Mouse (Mus musculus): ENCODE results near the gene Bdkrb2. TPM values are rescaled to one million over a fixed set of nuclear protein-coding genes. Genes with fewer than 3 reads are reported as not detected.

The Bdkrb2 gene
- total RNA-seq, 2 experiments from 2014 or later, result 0.39 to 0.82 TPM

DNA sequence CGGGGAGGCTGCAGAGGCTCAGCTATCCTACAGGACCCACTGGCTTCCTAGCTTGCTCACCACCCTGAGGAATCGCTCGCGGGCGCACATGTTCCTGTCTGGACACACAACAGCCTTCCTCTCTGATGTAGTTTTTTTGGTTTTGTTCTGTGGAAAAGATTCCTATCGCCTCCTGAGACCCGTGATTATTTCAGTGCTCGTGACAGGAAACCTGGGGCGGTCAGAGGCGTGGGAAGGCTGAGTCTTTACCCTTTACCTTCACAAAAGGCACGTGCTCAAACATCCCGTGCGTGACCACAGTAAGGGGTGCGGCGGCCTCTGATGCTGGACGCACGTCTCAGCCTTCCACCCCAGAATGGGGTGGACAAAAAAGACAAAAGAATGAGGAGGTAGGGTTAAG lies 17.5 kb downstream of the Bdkrb2 start:
- TF ChIP-seq CTCF (IDR thresholded peaks at IDR 0.05), result no peak
- H3K4me3 ChIP-seq, result no peak overlapping the region
- no peak for DNase-seq
- H3K27ac ChIP-seq, result peak overlapping the region; percentile 62; the same call in 1 of the 2 replicates
- intact Hi-C loops (cut with DNase I), result no loop called here

DNA sequence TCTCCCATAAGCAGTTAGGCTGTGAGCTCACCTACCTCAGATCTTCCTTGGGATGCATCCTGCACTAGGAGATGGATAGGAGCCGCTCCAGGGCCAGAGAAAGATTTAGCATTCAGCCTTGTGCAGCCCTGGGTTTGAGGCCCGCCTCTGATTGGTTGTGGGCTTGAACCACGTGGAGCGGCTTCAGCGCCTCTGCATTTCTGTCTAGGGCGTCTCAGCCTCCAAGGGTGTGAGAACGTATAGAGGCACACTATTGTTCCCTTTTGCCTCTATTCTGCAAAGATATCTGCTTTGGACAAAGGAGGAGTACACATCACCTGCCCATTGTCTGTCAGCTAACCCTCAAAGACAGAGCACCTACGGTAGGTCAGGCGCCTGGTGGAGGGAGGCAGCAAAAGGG lies 19.5 kb downstream of the Bdkrb2 start:
- no peak overlapping the region for H3K27ac ChIP-seq

DNA sequence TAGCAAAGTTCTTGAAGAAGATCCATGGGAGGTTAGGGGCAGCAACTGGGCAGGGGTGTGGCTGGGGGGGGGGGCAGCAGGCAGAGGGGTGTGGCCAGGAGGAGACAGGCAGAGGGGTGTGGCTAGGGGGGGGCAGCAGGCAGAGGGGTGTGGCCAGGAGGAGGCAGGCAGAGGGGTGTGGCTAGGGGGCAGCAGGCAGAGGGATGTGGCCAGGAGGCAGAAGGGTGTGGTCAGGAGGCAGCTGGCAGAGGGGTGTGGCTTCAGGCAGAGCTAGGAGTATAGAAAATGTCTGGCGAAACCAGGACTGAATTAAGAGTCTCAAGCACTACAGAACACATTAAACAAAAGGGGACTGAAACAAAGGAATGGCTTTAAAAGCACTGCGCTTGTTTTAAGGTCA lies 20.5 kb downstream of the Bdkrb2 start:
- intact Hi-C loops (cut with DNase I), result no loop called here
- Histone ChIP-seq H3K4me3 (no peak overlapping the region), H3K27ac (no peak overlapping the region)
- DNase-seq, result peak; percentile 19
- TF ChIP-seq CTCF (IDR thresholded peaks at IDR 0.05), result no peak

More for the DNA sequence above, 19.5 kb downstream of the Bdkrb2 start:
- TF ChIP-seq CTCF (IDR thresholded peaks at IDR 0.05), result no peak
- peak; percentile 5 for DNase-seq
- H3K4me3 ChIP-seq, result no peak overlapping the region
- intact Hi-C loops (cut with DNase I), result no loop called here

DNA sequence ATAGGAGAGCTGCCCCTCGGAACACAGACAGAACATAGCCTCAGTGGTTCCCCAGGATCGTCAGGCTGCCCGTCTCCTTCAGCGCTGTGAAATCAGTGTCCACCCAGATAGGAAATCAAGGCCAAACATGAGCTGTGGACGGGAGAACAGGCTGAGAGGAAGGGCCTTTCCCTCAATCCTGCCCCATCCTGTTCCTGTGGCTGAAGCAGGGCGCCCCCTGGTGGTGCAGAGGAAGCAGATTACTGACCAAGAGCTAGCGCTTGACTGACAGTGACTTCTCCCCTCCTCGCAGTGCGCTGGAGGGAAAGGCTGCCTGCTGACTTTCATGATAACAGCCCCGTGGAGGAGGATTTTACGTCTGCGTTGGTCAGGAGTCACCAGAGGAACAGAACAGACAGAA lies 21.8 kb downstream of the Bdkrb2 start:
- no peak overlapping the region for H3K4me3 ChIP-seq
- intact Hi-C loops (cut with DNase I), result loop anchor here (1.0 kb wide), 1 partner anchor 87 kb away; no protein-coding TSS in a partner anchor

DNA sequence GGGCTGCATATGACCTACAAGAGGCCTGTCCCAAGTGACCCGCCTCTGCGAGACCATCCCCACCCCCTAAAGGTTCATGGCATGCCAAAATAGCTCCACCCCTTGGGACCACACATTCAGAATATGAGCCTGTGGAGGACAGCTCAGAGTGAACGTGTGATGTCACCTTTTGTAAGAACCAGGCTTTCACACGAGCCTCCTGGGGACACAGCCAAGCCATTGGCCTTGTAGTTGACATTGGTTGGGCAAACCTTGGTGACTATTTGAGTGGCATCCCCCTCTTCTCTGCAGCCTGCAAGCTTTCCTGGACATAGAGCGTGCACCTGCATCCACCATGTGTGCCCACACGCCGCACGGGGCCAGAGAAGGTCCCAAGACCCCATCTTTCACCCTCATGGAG lies 24.5 kb downstream of the Bdkrb2 start:
- no peak for TF ChIP-seq CTCF (IDR thresholded peaks at IDR 0.05)
- Histone ChIP-seq H3K4me3 (no peak overlapping the region), H3K27ac (no peak overlapping the region)
- DNase-seq, result peak; percentile 3
- intact Hi-C loops (cut with DNase I), result no loop called here

More for the DNA sequence above, 21.8 kb downstream of the Bdkrb2 start:
- TF ChIP-seq CTCF (IDR thresholded peaks at IDR 0.05), result peak; percentile 99; the same call in 1 of the 2 replicates
- DNase-seq, result peak; percentile 84
- H3K27ac ChIP-seq, result no peak overlapping the region

DNA sequence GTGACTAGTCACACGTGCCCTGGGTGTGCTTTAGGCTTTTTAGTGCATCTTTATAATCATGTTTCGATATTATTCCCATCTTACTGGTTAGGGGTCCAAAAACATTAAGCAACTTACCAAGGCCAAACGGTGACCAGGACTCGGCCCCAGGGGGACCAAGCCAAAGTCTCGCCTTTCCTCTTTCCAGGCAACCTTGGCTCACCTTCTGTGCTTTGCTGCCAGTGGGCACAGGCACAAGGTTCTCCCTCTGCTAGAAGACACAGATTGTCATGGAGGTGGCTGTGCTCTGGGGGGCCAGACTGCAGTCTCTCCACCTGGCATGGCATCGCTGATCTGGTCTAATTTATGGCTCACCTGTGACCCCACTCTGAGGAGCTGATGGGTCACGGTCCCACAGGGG lies 27.8 kb downstream of the Bdkrb2 start:
- Histone ChIP-seq H3K27ac (no peak overlapping the region), H3K4me3 (no peak overlapping the region)
- DNase-seq, result peak; percentile 47
- intact Hi-C loops (cut with DNase I), result no loop called here
- TF ChIP-seq CTCF (IDR thresholded peaks at IDR 0.05), result no peak

DNA sequence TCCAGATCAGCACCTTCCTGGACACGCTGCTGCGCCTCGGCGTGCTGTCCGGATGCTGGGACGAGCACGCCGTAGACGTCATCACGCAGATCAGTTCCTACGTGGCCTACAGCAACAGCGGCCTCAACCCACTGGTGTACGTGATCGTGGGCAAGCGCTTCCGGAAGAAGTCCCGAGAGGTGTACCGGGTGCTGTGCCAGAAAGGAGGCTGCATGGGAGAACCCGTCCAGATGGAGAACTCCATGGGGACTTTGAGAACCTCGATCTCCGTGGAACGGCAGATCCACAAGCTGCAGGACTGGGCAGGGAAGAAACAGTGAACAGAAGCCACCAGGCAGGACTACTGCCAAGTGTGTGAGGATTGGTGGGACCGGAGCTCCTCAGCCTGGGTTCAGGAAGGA lies 29.3 kb downstream of the Bdkrb2 start:
- intact Hi-C loops (cut with DNase I), result no loop called here
- H3K27ac ChIP-seq, result no peak overlapping the region
- DNase-seq, result peak; percentile 12
- no peak overlapping the region for H3K4me3 ChIP-seq
- no peak for TF ChIP-seq CTCF (IDR thresholded peaks at IDR 0.05)

DNA sequence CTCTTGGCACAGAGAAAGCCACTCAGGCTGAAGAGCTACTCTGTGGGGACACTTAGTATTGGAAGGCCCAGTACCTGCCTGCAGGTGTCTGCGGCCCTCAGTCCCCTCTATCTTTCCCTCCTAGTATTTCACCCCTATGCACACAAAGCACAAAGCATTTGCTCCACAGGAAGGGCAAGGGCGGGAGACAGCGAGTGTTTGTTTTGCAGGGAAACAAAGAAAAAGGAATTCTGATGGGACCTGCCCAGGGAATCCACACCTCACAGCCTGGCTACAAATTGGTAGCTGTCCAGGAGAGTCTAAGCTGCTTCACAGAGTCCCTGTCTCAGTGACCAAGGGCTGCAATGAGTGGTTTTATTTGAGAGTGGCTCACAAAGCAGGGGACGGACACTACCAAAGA lies 30.4 kb downstream of the Bdkrb2 start:
- intact Hi-C loops (cut with DNase I), result no loop called here
- H3K27ac ChIP-seq, result no peak overlapping the region
- no peak for DNase-seq
- no peak overlapping the region for H3K4me3 ChIP-seq
- TF ChIP-seq CTCF (IDR thresholded peaks at IDR 0.05), result no peak

DNA sequence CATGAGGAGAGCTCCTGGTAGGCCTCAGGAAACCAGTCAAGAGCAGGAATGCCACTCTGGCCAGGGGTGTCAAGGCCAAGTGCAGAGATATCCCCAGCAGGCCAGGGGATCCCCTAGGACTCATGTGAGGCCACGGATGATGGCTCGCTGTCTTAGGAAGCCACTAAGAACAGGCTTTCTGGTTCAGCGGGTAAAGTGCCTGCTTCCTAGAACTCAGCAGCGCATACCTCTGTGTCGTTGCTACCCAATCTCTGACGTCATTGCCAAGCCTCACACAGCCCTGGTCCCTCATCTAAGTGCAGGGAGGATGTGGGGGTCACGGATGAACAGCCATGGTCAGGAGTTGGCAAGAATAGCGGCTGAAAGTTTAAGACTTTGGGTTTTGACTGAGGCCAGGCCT lies 34.1 kb downstream of the Bdkrb2 start:
- intact Hi-C loops (cut with DNase I), result no loop called here
- Histone ChIP-seq H3K4me3 (no peak overlapping the region), H3K27ac (no peak overlapping the region)
- no peak for TF ChIP-seq CTCF (IDR thresholded peaks at IDR 0.05)
- no peak for DNase-seq

DNA sequence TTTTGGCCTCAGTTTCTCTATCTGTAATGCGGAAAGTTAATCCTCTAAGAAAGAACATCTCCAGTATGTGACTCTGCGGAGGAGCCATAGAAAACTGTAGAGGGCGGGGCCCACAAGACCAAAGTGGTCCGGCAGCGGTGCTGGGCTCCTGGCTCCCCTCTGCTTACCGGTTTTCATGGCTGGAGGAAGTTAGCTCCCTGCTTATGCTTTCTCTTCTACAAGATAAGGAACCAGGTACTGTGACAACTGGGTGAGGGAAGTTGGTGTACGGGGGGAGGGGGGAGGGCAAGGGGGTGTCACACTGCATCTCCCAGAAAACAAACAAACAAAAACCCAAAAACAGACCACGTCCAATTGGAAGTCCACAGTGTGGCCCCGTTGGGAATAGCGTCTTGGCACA lies 35.5 kb downstream of the Bdkrb2 start:
- Histone ChIP-seq H3K4me3 (no peak overlapping the region), H3K27ac (no peak overlapping the region)
- TF ChIP-seq CTCF (IDR thresholded peaks at IDR 0.05), result no peak
- intact Hi-C loops (cut with DNase I), result no loop called here
- no peak for DNase-seq

DNA sequence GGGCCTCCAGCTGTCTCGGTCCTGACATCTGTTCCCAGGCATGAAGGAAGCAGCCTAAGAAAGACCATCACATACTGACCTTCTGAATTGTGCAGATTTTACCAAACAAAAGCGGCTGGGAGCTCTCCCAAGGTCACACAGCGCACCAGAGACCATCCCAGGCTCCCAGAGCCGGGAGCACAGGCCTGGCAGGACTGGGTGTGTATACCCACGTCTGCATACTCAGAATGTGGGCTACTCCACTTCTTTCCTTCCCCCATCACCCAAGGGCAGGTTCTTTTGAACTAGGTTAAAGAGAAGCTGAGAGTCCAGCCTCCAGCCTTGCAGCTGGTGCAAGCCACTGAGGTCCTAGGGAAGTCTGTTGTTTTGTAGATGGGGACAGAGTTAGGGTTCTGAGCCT lies 36.1 kb downstream of the Bdkrb2 start:
- TF ChIP-seq CTCF (IDR thresholded peaks at IDR 0.05), result no peak
- intact Hi-C loops (cut with DNase I), result no loop called here
- DNase-seq, result no peak
- no peak overlapping the region for H3K4me3 ChIP-seq
- H3K27ac ChIP-seq, result no peak overlapping the region

DNA sequence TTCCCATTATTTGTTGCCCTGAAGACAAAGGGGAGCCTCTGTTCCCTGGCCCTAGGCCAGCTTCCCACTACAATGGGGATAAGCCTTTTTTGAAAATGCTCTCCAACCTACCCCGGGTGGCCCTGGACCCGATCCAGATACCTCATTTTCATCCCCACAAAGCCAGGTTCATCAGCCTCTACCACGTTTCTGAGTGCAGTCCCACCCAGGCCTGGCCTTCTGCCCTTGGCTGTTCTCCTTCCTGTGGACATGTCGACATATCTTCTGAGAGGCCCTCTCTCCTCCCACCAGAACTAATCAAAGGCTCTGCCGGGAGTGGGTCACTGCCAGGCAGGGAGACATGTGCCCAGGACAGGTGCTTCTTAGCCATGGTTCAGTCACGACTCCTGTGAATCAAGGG lies 38.6 kb downstream of the Bdkrb2 start:
- no peak for TF ChIP-seq CTCF (IDR thresholded peaks at IDR 0.05)
- Histone ChIP-seq H3K4me3 (no peak overlapping the region), H3K27ac (no peak overlapping the region)
- intact Hi-C loops (cut with DNase I), result no loop called here
- peak; percentile 38 for DNase-seq

DNA sequence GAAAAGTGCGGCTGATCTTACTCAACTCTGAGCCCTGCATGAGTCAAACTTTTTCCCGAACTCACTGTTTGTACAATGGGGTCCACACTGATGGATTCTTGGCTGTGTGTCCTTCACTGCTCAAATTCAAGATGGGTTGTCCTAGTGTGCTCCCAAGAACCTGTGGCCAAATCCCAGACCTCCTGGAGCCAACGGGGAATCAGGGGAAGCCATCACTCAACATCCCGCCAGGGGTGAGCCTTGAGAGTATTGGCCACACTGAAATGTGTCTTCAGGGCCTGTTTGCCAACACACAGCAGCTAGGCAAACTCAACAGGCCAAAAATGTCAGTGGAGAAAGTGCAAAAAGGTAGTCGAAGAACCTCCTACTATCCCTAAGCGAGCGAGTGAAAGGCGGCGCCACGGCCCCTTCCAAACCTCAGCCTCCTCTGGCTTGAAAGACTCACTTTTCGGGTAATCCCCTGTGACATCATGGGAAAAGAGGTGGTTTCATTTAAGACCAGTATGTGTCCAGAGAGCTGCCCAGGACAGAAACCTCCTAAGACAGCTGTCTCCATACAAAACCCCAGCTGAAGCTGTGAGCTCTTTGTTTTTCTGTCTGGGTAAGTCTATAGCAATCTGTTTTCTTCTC lies 39.7 kb downstream of the Bdkrb2 start, which contains the start of gene Bdkrb1:
Bdkrb1 (plus strand) TSS at position 505 of the 630 bp plus-strand sequence.
- Histone ChIP-seq H3K27ac (0 out of 2 replicates have a peak within 1 kb of the TSS, but pooled peaks have one; percentile 16), H3K4me3 (no peak within 1 kb of the TSS)
- intact Hi-C loops (cut with DNase I), result no loop called here
- no peak for DNase-seq
- TF ChIP-seq CTCF (IDR thresholded peaks at IDR 0.05), result no peak

DNA sequence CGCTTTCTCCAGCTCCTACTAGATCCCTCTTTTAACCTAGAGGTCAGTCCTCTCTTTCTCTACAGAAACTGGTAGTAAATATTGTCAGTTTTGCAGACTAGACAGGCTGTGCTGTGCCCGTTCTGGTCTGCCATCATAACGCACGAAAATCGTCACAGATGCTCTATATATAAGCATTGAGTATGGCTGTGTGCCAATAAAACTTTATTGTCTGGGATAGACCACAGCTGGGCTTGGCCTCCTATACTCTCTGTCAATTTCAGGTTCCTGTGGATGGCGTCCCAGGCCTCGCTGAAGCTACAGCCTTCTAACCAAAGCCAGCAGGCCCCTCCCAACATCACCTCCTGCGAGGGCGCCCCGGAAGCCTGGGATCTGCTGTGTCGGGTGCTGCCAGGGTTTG lies 40.9 kb downstream of the Bdkrb2 start:
- no peak for TF ChIP-seq CTCF (IDR thresholded peaks at IDR 0.05)
- no peak overlapping the region for H3K4me3 ChIP-seq
- no peak for DNase-seq
- no peak overlapping the region for H3K27ac ChIP-seq
- intact Hi-C loops (cut with DNase I), result no loop called here

All from gastrocnemius, adult 2 months (tissue).